Mouse (Mus musculus) hindbrain, embryonic 13.5 days (tissue): ENCODE data around the gene Slc22a22. TPM values are rescaled to one million over a fixed set of nuclear protein-coding genes. Genes with fewer than 3 reads are reported as not detected.
"Not testable (repeated sequence)": the region's sequence is repeated elsewhere in the genome, so short reads cannot be mapped to it uniquely, and the experiment has no call there.

Experiments used
- ATAC-seq: fragments of 200-750 bp; cut with Nextera tagmentation; 2 replicates; pipeline ENCODE4 v1.8.0; 2017; ENCODE audit warnings: moderate TSS enrichment; ENCODE audit not compliant: low FRiP score
- H3K27ac ChIP-seq: fragments of 300-500 bp; sonication (generic); 2 replicates; pipeline ENCODE4 v1.5.1; 2015; ENCODE audit warnings: inconsistent platforms, mild to moderate bottlenecking, moderate library complexity
- H3K27me3 ChIP-seq: fragments of 300-500 bp; sonication (generic); 2 replicates; pipeline ENCODE4 v1.6.1; 2015; ENCODE audit warnings: mild to moderate bottlenecking, inconsistent platforms
- H3K36me3 ChIP-seq: fragments of 300-500 bp; sonication (generic); 2 replicates; pipeline ENCODE4 v1.6.1; 2015; ENCODE audit warnings: mild to moderate bottlenecking, inconsistent platforms
- H3K4me1 ChIP-seq: fragments of 300-500 bp; sonication (generic); replicated peaks from 2 replicates; pipeline ENCODE4 v1.6.1; 2015; ENCODE audit warnings: inconsistent platforms
- H3K4me2 ChIP-seq: fragments of 300-500 bp; sonication (generic); 2 replicates; pipeline ENCODE4 v1.6.1; 2015; ENCODE audit warnings: inconsistent platforms, mild to moderate bottlenecking, moderate library complexity
- H3K4me3 ChIP-seq: fragments of 300-500 bp; sonication (generic); 2 replicates; pipeline ENCODE4 v1.5.1; 2015; ENCODE audit warnings: mild to moderate bottlenecking, inconsistent platforms
- H3K9ac ChIP-seq: fragments of 300-500 bp; sonication (generic); 2 replicates; pipeline ENCODE4 v1.6.1; 2015; ENCODE audit warnings: mild to moderate bottlenecking, inconsistent platforms
- H3K9me3 ChIP-seq: fragments of 300-500 bp; sonication (generic); 2 replicates; pipeline ENCODE4 v1.6.1; 2016; ENCODE audit warnings: inconsistent platforms
- WGBS: fragments of 180-500 bp; shearing (Covaris S2); methylation state at CpG from one replicate; pipeline ENCODE4 v1.1.7; 2015; 5-methylcytosine and 5-hydroxymethylcytosine counted together
- polyA plus RNA-seq: library from polyadenylated mRNA; unstranded; fragments of >200 nt; fragmentation: Nextera tagmentation; extraction: Ambion mirVana; gene quantifications from 2 replicates; pipeline ENCODE4 v1.2.1, GENCODE M21; 2015

Gene Slc22a22
- polyA plus RNA-seq, 1 experiment from 2014 or later, result not detected

GRCm38 (mm10) chr15:57331326-57331725, 146.1 kb downstream of the Slc22a22 start:
- WGBS, result 81% methylated on average over 2 of the region's 2 CpGs
- H3K27ac ChIP-seq, result no peak overlapping the region
- no peaks in the 10 kb centered on the region for H3K27me3 ChIP-seq
- H3K9me3 ChIP-seq, result no peaks in the 10 kb centered on the region
- H3K4me1 ChIP-seq, result no peaks in the 10 kb centered on the region
- no peak overlapping the region for H3K4me3 ChIP-seq
- ATAC-seq, result no peak
- no peaks in the 10 kb centered on the region for H3K36me3 ChIP-seq
- H3K9ac ChIP-seq, result no peak overlapping the region
- H3K4me2 ChIP-seq, result no peak overlapping the region

- no peak for ATAC-seq
- Histone ChIP-seq H3K9ac (no peak overlapping the region), H3K27ac (no peak overlapping the region), H3K4me1 (no peaks in the 10 kb centered on the region), H3K36me3 (no peaks in the 10 kb centered on the region), H3K9me3 (no peaks in the 10 kb centered on the region), H3K4me2 (no peak overlapping the region), H3K4me3 (no peak overlapping the region), H3K27me3 (no peaks in the 10 kb centered on the region)
- WGBS, result 93% methylated on average over 2 of the region's 2 CpGs
Measured at GRCm38 (mm10) chr15:57318001-57318400, 159.4 kb downstream of the Slc22a22 start.

GRCm38 (mm10) chr15:57316486-57316885, 160.9 kb downstream of the Slc22a22 start:
- no peak overlapping the region for H3K4me2 ChIP-seq
- no peaks in the 10 kb centered on the region for H3K9me3 ChIP-seq
- no peaks in the 10 kb centered on the region for H3K27me3 ChIP-seq
- H3K4me1 ChIP-seq, result no peaks in the 10 kb centered on the region
- no peak overlapping the region for H3K9ac ChIP-seq
- ATAC-seq, result no peak
- no peak overlapping the region for H3K27ac ChIP-seq
- WGBS, result 61% methylated on average over 2 of the region's 2 CpGs
- no peak overlapping the region for H3K4me3 ChIP-seq
- H3K36me3 ChIP-seq, result no peaks in the 10 kb centered on the region

GRCm38 (mm10) chr15:57302710-57303109, 174.7 kb downstream of the Slc22a22 start:
- Histone ChIP-seq H3K4me2 (no peak overlapping the region), H3K27ac (no peak overlapping the region), H3K27me3 (no peaks in the 10 kb centered on the region), H3K4me1 (no peaks in the 10 kb centered on the region), H3K4me3 (no peak overlapping the region), H3K36me3 (no peaks in the 10 kb centered on the region), H3K9ac (no peak overlapping the region), H3K9me3 (no peaks in the 10 kb centered on the region)
- no peak for ATAC-seq
- 77% methylated on average over 1 of the region's 1 CpGs for WGBS

GRCm38 (mm10) chr15:57278505-57278904, 198.9 kb downstream of the Slc22a22 start:
- ATAC-seq, result no peak
- 61% methylated on average over 1 of the region's 1 CpGs for WGBS
- Histone ChIP-seq H3K27me3 (no peaks in the 10 kb centered on the region), H3K4me2 (no peak overlapping the region), H3K9ac (no peak overlapping the region), H3K27ac (no peak overlapping the region), H3K4me1 (no peaks in the 10 kb centered on the region), H3K9me3 (no peaks in the 10 kb centered on the region), H3K36me3 (no peaks in the 10 kb centered on the region), H3K4me3 (no peak overlapping the region)

- Histone ChIP-seq H3K9ac (no peak overlapping the region), H3K4me1 (no peaks in the 10 kb centered on the region), H3K4me2 (no peak overlapping the region), H3K36me3 (no peaks in the 10 kb centered on the region), H3K27ac (no peak overlapping the region), H3K27me3 (no peaks in the 10 kb centered on the region), H3K4me3 (no peak overlapping the region), H3K9me3 (no peaks in the 10 kb centered on the region)
- no peak for ATAC-seq
Measured at GRCm38 (mm10) chr15:57276411-57276810, 201.0 kb downstream of the Slc22a22 start.

GRCm38 (mm10) chr15:57240061-57240460, 237.4 kb downstream of the Slc22a22 start:
- not testable (repeated sequence) for H3K4me3 ChIP-seq, H3K9me3 ChIP-seq, H3K27ac ChIP-seq, ATAC-seq, H3K4me1 ChIP-seq, H3K27me3 ChIP-seq, H3K36me3 ChIP-seq, H3K9ac ChIP-seq, H3K4me2 ChIP-seq
- WGBS, result 92% methylated on average over 1 of the region's 1 CpGs

GRCm38 (mm10) chr15:57230439-57230838, 247.0 kb downstream of the Slc22a22 start:
- H3K27ac ChIP-seq, result no peak overlapping the region
- H3K36me3 ChIP-seq, result no peaks in the 10 kb centered on the region
- no peak overlapping the region for H3K4me3 ChIP-seq
- no peak overlapping the region for H3K9ac ChIP-seq
- H3K9me3 ChIP-seq, result no peaks in the 10 kb centered on the region
- H3K27me3 ChIP-seq, result no peaks in the 10 kb centered on the region
- no peak for ATAC-seq
- no peaks in the 10 kb centered on the region for H3K4me1 ChIP-seq
- H3K4me2 ChIP-seq, result no peak overlapping the region

GRCm38 (mm10) chr15:57205315-57205714, 272.1 kb downstream of the Slc22a22 start:
- Histone ChIP-seq H3K27me3 (no peaks in the 10 kb centered on the region), H3K4me2 (no peak overlapping the region), H3K4me1 (no peaks in the 10 kb centered on the region), H3K27ac (no peak overlapping the region), H3K9ac (no peak overlapping the region), H3K4me3 (no peak overlapping the region), H3K9me3 (no peaks in the 10 kb centered on the region), H3K36me3 (no peaks in the 10 kb centered on the region)
- no peak for ATAC-seq
- 77% methylated on average over 3 of the region's 3 CpGs for WGBS

- Histone ChIP-seq H3K9ac (no peak overlapping the region), H3K9me3 (no peaks in the 10 kb centered on the region), H3K4me3 (no peak overlapping the region), H3K4me2 (no peak overlapping the region), H3K36me3 (no peaks in the 10 kb centered on the region), H3K27me3 (no peaks in the 10 kb centered on the region), H3K27ac (no peak overlapping the region), H3K4me1 (no peaks in the 10 kb centered on the region)
- no peak for ATAC-seq
Measured at GRCm38 (mm10) chr15:57204444-57204930, 272.9 kb downstream of the Slc22a22 start.
